Mouse (Mus musculus) brain, embryonic 14.5 days (tissue): ENCODE data around the gene Fam216a.

Source experiments
- CTCF ChIP-seq: fragments of 200-500 bp; IDR thresholded peaks from 2 replicates; pipeline ENCODE4 v1.5.1; 2012; ENCODE audit warnings: inconsistent platforms, mild to moderate bottlenecking, moderate library complexity, borderline replicate concordance; ENCODE audit not compliant: insufficient read depth, insufficient read length; ENCODE audit errors: extremely low read depth
- POLR2A ChIP-seq: fragments of 200-500 bp; IDR thresholded peaks from 2 replicates; pipeline ENCODE4 v1.6.1; 2012; ENCODE audit warnings: mild to moderate bottlenecking, inconsistent platforms, borderline replicate concordance; ENCODE audit not compliant: poor library complexity, insufficient read depth, insufficient read length, severe bottlenecking; ENCODE audit errors: extremely low read depth

DNA sequence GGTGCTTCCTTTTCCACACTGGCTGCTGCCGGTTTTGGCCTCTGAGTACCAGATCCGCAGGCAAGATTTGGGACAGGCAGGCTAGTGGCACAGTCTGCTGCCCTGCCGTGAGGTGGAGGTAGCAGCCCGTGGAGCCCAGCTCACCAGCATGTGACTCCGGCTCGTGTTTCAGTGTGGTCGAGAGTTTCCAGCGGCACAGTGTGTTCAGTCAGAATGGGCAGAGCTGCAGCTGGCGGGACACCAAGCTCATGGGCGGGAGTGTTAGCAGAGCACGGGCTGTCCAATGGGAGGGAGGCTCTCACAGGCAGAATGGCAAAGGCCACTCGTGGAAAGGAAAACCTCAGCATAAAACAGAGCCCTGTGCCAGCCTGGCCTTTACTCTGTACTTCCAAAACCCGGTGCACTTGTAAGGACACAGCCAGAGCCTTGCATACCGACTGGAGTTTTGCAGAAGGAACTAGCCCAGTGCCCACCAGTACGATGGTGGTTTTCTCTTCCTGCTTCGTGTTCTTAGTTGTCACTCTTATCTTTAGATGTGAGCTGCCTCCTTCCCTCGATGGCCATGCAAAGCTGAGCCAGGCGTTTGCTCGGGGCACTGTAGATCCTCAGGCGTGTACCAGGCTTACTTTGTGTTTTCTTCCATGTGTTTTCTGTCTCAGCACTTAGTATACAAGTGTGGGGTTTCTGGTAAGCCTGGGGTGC, 57.0 kb downstream of the Fam216a start:
- TF ChIP-seq POLR2A (no peak), CTCF (no peak)
